Mouse (Mus musculus) hindbrain, postnatal 0 days (tissue): Measurements from ENCODE around the gene Krtcap2. TPM values are rescaled to one million over a fixed set of nuclear protein-coding genes. Genes with fewer than 3 reads are reported as not detected.

Experiments
- ATAC-seq: fragments of 200-750 bp; cut with Nextera tagmentation; 2 replicates; pipeline ENCODE4 v1.8.0; 2017; ENCODE audit warnings: mild to moderate bottlenecking, moderate TSS enrichment, moderate library complexity
- DNase-seq: peaks from one replicate; pipeline ENCODE4 v3.0.0-alpha.2; 2015; ENCODE audit warnings: low spot score
- H3K27ac ChIP-seq: fragments of 300-500 bp; sonication (generic); 2 replicates; pipeline ENCODE4 v1.5.1; 2014; ENCODE audit warnings: mild to moderate bottlenecking
- H3K27me3 ChIP-seq: fragments of 300-500 bp; sonication (generic); 2 replicates; pipeline ENCODE4 v1.6.1; 2014; ENCODE audit warnings: low read length, mixed read lengths; ENCODE audit not compliant: insufficient read depth
- H3K36me3 ChIP-seq: fragments of 300-500 bp; sonication (generic); 2 replicates; pipeline ENCODE4 v1.6.1; 2014; ENCODE audit warnings: low read length, mixed read lengths; ENCODE audit not compliant: insufficient read depth
- H3K4me1 ChIP-seq: fragments of 300-500 bp; sonication (generic); 2 replicates; pipeline ENCODE4 v1.6.1; 2014; ENCODE audit warnings: antibody characterized with exemption, low read length, mixed read lengths; ENCODE audit not compliant: insufficient read depth
- H3K4me2 ChIP-seq: fragments of 300-500 bp; sonication (generic); 2 replicates; pipeline ENCODE4 v1.6.1; 2014; ENCODE audit warnings: low read depth, mild to moderate bottlenecking, low read length, moderate library complexity, mixed read lengths
- H3K4me3 ChIP-seq: fragments of 300-500 bp; sonication (generic); 2 replicates; pipeline ENCODE4 v1.5.1; 2014; ENCODE audit warnings: low read length
- H3K9ac ChIP-seq: fragments of 300-500 bp; sonication (generic); replicated peaks from 2 replicates; pipeline ENCODE4 v1.6.1; 2014; ENCODE audit warnings: mild to moderate bottlenecking, low read length, moderate library complexity, mixed read lengths
- H3K9me3 ChIP-seq: fragments of 300-500 bp; sonication (generic); 2 replicates; pipeline ENCODE4 v1.6.1; 2016; ENCODE audit warnings: low read length, mixed read lengths
- CTCF ChIP-seq: IDR thresholded peaks from 2 replicates; pipeline ENCODE4 v1.5.1; 2016; ENCODE audit warnings: antibody characterized with exemption, control low read depth, low read depth
- WGBS: fragments of 180-500 bp; shearing (Covaris S2); extraction: QIAGEN DNeasy Blood & Tissue Kit; methylation state at CpG from one replicate; pipeline ENCODE4 v1.1.7; 2014; 5-methylcytosine and 5-hydroxymethylcytosine counted together
- polyA plus RNA-seq: library from polyadenylated mRNA; unstranded; fragments of >200 nt; fragmentation: Nextera tagmentation; extraction: Ambion mirVana; gene quantifications from 2 replicates; pipeline ENCODE4 v1.2.1, GENCODE M21; 2015
- total RNA-seq: library from RNA; depleted of rRNA; stranded (reverse); fragments of >200 nt; gene quantifications from 2 replicates; pipeline ENCODE4 v1.2.3, GENCODE M21; 2014

Krtcap2 gene
- total and polyA plus RNA-seq, 2 experiments from 2014 or later, result 74.9 to 250 TPM

GRCm38 (mm10) chr3:89228836-89229235 lies 16.9 kb upstream of the Krtcap2 start, which contains the start of gene Muc1:
Muc1 (plus strand) TSS chr3:89229057.
- Histone ChIP-seq H3K4me2 (peak within 1 kb of the TSS; percentile 68), H3K9me3 (no peaks in the 10 kb centered on the region), H3K4me3 (peak within 1 kb of the TSS; percentile 40), H3K27ac (peak within 1 kb of the TSS; percentile 78), H3K9ac (peak within 1 kb of the TSS; percentile 45), H3K4me1 (peaks cover 12% of the 10 kb centered on the region; the same call in 1 of the 2 replicates), H3K36me3 (no peaks in the 10 kb centered on the region), H3K27me3 (no peaks in the 10 kb centered on the region)
- 36% methylated on average over 10 of the region's 10 CpGs for WGBS
- TF ChIP-seq CTCF, result no peak
- ATAC-seq, result no peak
- DNase-seq, result no peak

DNA sequence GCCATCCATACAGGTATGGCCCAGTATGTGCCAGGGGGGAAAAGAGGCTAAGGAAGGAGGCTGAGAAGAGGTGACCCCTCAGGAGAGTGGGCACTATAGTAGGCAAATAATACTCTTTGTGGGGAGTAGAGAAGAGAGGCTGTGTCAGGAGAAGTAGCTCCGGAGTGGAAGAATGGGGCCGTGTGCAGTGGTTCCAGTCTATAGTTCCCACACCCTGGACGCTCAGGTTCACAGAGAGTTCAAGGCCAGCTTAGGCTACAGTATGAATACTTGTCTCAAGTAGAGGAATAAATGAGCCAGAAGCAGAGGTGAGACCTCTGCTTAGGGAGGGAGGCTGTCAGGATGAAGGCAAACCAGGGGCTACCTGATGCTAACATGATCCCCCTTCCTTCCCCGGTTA lies 16.5 kb upstream of the Krtcap2 start:
- WGBS, result 57% methylated on average over 4 of the region's 4 CpGs
- no peaks in the 10 kb centered on the region; the same call in 1 of the 2 replicates for H3K36me3 ChIP-seq
- no peaks in the 10 kb centered on the region for H3K27me3 ChIP-seq
- 0 out of 2 replicates have a peak overlapping the region, but pooled peaks have one; percentile 17 for H3K9ac ChIP-seq
- H3K4me3 ChIP-seq, result no peak overlapping the region
- H3K4me2 ChIP-seq, result no peak overlapping the region
- H3K4me1 ChIP-seq, result peaks cover 12% of the 10 kb centered on the region; the same call in 1 of the 2 replicates
- no peak for ATAC-seq
- DNase-seq, result no peak
- no peak overlapping the region for H3K27ac ChIP-seq
- H3K9me3 ChIP-seq, result no peaks in the 10 kb centered on the region
- TF ChIP-seq CTCF, result no peak

DNA sequence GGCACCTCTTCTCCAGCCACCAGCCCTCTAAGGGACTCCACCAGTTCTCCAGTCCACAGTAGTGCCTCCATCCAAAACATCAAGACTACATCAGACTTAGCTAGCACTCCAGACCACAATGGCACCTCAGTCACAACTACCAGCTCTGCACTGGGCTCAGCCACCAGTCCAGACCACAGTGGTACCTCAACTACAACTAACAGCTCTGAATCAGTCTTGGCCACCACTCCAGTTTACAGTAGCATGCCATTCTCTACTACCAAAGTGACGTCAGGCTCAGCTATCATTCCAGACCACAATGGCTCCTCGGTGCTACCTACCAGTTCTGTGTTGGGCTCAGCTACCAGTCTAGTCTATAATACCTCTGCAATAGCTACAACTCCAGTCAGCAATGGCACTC lies 15.2 kb upstream of the Krtcap2 start:
- Histone ChIP-seq H3K27ac (no peak overlapping the region), H3K4me3 (no peak overlapping the region), H3K4me1 (peaks cover 2% of the 10 kb centered on the region; the same call in 1 of the 2 replicates), H3K9me3 (no peaks in the 10 kb centered on the region), H3K27me3 (no peaks in the 10 kb centered on the region), H3K9ac (no peak overlapping the region), H3K4me2 (no peak overlapping the region), H3K36me3 (peaks cover 10% of the 10 kb centered on the region)
- 96% methylated on average over 2 of the region's 2 CpGs for WGBS
- ATAC-seq, result no peak
- TF ChIP-seq CTCF, result no peak
- DNase-seq, result no peak

DNA sequence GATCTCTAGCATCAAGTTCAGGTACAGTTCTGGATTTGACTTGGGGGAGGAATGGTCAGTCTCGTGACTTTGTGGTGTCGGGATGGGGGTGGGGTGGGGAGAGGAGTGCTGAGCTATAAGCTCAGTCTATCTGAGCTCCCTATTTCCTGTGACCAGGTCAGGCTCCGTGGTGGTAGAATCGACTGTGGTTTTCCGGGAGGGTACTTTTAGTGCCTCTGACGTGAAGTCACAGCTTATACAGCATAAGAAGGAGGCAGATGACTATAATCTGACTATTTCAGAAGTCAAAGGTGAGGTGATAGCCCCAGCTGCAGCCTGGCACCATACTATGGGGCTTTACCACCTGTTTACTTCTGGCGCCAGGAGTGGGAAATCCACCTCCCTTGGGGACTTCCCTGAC lies 14.4 kb upstream of the Krtcap2 start:
- TF ChIP-seq CTCF, result no peak
- Histone ChIP-seq H3K9ac (no peak overlapping the region), H3K27me3 (no peaks in the 10 kb centered on the region), H3K36me3 (peaks cover 18% of the 10 kb centered on the region), H3K4me3 (no peak overlapping the region), H3K9me3 (no peaks in the 10 kb centered on the region), H3K27ac (no peak overlapping the region), H3K4me1 (no peaks in the 10 kb centered on the region; the same call in 1 of the 2 replicates), H3K4me2 (no peak overlapping the region)
- WGBS, result 72% methylated on average over 7 of the region's 7 CpGs
- DNase-seq, result no peak
- ATAC-seq, result no peak

- ATAC-seq, result no peak
- 69% methylated on average over 16 of the region's 16 CpGs for WGBS
- Histone ChIP-seq H3K4me2 (no peak overlapping the region), H3K9me3 (no peaks in the 10 kb centered on the region), H3K4me1 (no peaks in the 10 kb centered on the region; the same call in 1 of the 2 replicates), H3K9ac (no peak overlapping the region), H3K4me3 (no peak overlapping the region), H3K36me3 (peaks cover 22% of the 10 kb centered on the region), H3K27ac (no peak overlapping the region), H3K27me3 (no peaks in the 10 kb centered on the region)
- no peak for TF ChIP-seq CTCF
- DNase-seq, result no peak
Observed at GRCm38 (mm10) chr3:89231772-89232275, 13.9 kb upstream of the Krtcap2 start.

DNA sequence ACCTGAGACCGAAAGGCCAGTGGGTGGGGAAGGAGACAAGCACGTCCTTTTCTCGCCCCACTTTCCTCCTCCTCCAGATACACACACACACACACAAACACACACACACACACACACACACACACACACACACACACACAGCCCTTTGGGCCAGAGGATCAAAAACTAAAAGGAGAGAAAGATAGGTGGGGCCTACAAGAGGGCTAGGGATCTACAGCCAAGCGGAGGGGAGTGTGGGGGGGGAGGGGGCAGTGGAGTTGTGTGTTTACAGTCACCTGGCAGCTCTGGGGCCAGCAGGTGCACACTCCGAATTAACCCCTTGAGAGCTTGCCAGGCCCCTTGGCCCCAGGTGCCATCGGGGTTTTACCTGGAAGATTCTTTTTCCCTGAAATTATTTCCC lies 13.2 kb upstream of the Krtcap2 start:
- peaks cover 26% of the 10 kb centered on the region for H3K36me3 ChIP-seq
- no peak for DNase-seq
- no peak overlapping the region for H3K9ac ChIP-seq
- TF ChIP-seq CTCF, result no peak
- no peaks in the 10 kb centered on the region; the same call in 1 of the 2 replicates for H3K4me1 ChIP-seq
- H3K27me3 ChIP-seq, result no peaks in the 10 kb centered on the region
- 81% methylated on average over 6 of the region's 6 CpGs for WGBS
- no peak overlapping the region for H3K4me3 ChIP-seq
- H3K9me3 ChIP-seq, result no peaks in the 10 kb centered on the region
- no peak overlapping the region for H3K27ac ChIP-seq
- no peak for ATAC-seq
- H3K4me2 ChIP-seq, result no peak overlapping the region

DNA sequence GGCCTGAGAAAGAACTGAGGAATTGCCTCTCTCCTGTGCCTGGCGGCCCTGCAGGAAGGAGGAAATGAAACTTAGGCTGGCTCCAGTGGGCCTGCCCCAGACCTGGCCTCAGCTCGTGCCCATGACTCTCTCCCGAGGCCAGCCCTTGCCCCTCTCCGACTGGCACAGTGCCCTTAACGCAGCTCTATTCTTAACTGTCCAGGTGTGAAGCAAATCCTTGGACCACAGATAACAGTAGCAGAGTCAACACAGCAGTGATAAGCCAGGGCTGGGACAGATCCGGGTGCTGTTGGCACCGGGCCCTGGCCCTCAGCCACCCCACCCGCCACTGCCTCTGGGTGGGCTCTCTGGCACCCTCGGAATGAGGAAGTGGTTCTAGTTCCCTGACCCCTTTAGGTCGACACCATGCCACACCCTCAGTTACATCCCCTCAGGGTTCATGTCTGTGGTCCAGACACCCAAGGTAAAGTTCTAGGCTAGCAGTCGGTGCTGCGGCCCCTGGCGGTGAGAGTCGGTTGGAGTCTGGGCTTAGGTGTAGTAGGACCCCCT lies 12.1 kb upstream of the Krtcap2 start:
- Histone ChIP-seq H3K27me3 (no peaks in the 10 kb centered on the region), H3K36me3 (peaks cover 36% of the 10 kb centered on the region), H3K27ac (no peak overlapping the region), H3K4me2 (no peak overlapping the region), H3K4me1 (no peaks in the 10 kb centered on the region), H3K9ac (no peak overlapping the region), H3K9me3 (no peaks in the 10 kb centered on the region), H3K4me3 (no peak overlapping the region)
- no peak for TF ChIP-seq CTCF
- 75% methylated on average over 14 of the region's 14 CpGs for WGBS
- ATAC-seq (no peak), DNase-seq (no peak)
